Mouse (Mus musculus): ENCODE measurements at regions not wholly inside any gene's neighbourhood (a gene's known extent, or its start where the extent isn't known, plus 50 kb on each side); places are given as distances from the start of the nearest gene placed in this dataset.

- TF ChIP-seq CTCF (IDR thresholded peaks at IDR 0.05; ENCODE audit: low read depth) (no peak), EP300 (IDR thresholded peaks at IDR 0.05; ENCODE audit: low read depth) (no peak)
These were observed 215.3 kb upstream of the Sulf2 start for GRCm38 (mm10) chr2:166370776-166371175.
